Mouse (Mus musculus): ENCODE measurements around the gene Ripk3. TPM values are rescaled to one million over a fixed set of nuclear protein-coding genes. Genes with fewer than 3 reads are reported as not detected.

The Ripk3 gene
- polyA plus RNA-seq, 1 experiment = 11.0 TPM

- Histone ChIP-seq H3K9ac (ENCODE audit: low read depth, poor library complexity, severe bottlenecking) (peak overlapping the region; percentile 58; the same call in 1 of the 2 replicates), H3K4me1 (ENCODE audit: control insufficient read depth, insufficient read depth, low read length) (no peaks in the 10 kb centered on the region), H3K27me3 (ENCODE audit: control insufficient read depth, insufficient read depth, low read length, poor library complexity, severe bottlenecking) (no peaks in the 10 kb centered on the region)
Observed at GRCm38 (mm10) chr14:55747051-55747847, 41.4 kb downstream of the Ripk3 start.

DNA sequence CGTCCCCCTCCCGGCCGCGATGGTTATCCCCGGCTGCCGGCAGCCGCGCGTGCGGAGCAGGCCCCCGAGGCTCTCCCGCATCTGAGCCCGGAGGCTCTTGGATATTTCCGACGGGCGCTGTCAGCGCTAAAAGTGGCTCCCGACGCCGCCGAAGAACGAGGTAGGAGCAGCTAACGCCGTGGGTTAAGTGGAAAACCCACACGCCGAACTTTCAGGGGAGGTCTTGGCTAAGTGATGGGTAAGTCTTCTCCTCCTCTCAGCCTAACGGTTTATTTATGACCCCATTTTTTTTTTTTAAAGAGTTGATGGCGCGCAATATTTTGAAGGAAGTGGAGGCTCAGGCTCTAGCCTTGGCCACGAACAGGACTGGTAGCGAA, 42.8 kb downstream of the Ripk3 start:
- H3K27ac ChIP-seq (ENCODE audit: insufficient read depth, low read length) = no peak overlapping the region
- H3K27me3 ChIP-seq (ENCODE audit: control insufficient read depth, insufficient read depth, low read length, poor library complexity, severe bottlenecking) = no peaks in the 10 kb centered on the region
- H3K4me1 ChIP-seq (ENCODE audit: control insufficient read depth, insufficient read depth, low read length) = no peaks in the 10 kb centered on the region
- no peaks in the 10 kb centered on the region for H3K9me3 ChIP-seq (replicated peaks; ENCODE audit: control insufficient read depth, insufficient read depth, low read length, poor library complexity, severe bottlenecking)
- TF ChIP-seq EP300 (IDR thresholded peaks at IDR 0.05; ENCODE audit: insufficient read depth, low read depth, low read length) (no peak), POLR2A (IDR thresholded peaks at IDR 0.05; ENCODE audit: insufficient read depth, low read length) (no peak), CTCF (IDR thresholded peaks at IDR 0.05; ENCODE audit: low read depth, low read length) (no peak)
- H3K4me3 ChIP-seq (ENCODE audit: low read depth, low read length) = peak overlapping the region; percentile 91
- H3K9ac ChIP-seq (ENCODE audit: low read depth, poor library complexity, severe bottlenecking) = peak overlapping the region; percentile 58
- peaks cover 24% of the 10 kb centered on the region for H3K36me3 ChIP-seq (ENCODE audit: control insufficient read depth, insufficient read depth, low read length, poor library complexity, severe bottlenecking)

More at GRCm38 (mm10) chr14:55747051-55747847, 41.4 kb downstream of the Ripk3 start:
- no peaks in the 10 kb centered on the region for H3K9me3 ChIP-seq (replicated peaks; ENCODE audit: control insufficient read depth, insufficient read depth, low read length, poor library complexity, severe bottlenecking)
- H3K27ac ChIP-seq (ENCODE audit: insufficient read depth, low read length) = no peak overlapping the region
- no peak overlapping the region; the same call in 1 of the 2 replicates for H3K4me3 ChIP-seq (ENCODE audit: low read depth, low read length)
- TF ChIP-seq POLR2A (IDR thresholded peaks at IDR 0.05; ENCODE audit: insufficient read depth, low read length) (no peak), EP300 (IDR thresholded peaks at IDR 0.05; ENCODE audit: insufficient read depth, low read depth, low read length) (no peak), CTCF (IDR thresholded peaks at IDR 0.05; ENCODE audit: low read depth, low read length) (no peak)
- peaks cover 38% of the 10 kb centered on the region for H3K36me3 ChIP-seq (ENCODE audit: control insufficient read depth, insufficient read depth, low read length, poor library complexity, severe bottlenecking)

- Histone ChIP-seq H3K9ac (ENCODE audit: low read depth, poor library complexity, severe bottlenecking) (peak within 1 kb of the TSS; percentile 58), H3K27me3 (ENCODE audit: control insufficient read depth, insufficient read depth, low read length, poor library complexity, severe bottlenecking) (no peaks in the 10 kb centered on the region), H3K9me3 (replicated peaks; ENCODE audit: control insufficient read depth, insufficient read depth, low read length, poor library complexity, severe bottlenecking) (no peaks in the 10 kb centered on the region), H3K4me3 (ENCODE audit: low read depth, low read length) (peak within 1 kb of the TSS; percentile 91), H3K4me1 (ENCODE audit: control insufficient read depth, insufficient read depth, low read length) (no peaks in the 10 kb centered on the region), H3K27ac (ENCODE audit: insufficient read depth, low read length) (no peak within 1 kb of the TSS), H3K36me3 (ENCODE audit: control insufficient read depth, insufficient read depth, low read length, poor library complexity, severe bottlenecking) (peaks cover 19% of the 10 kb centered on the region)
- peak; percentile 39 for TF ChIP-seq POLR2A (IDR thresholded peaks at IDR 0.05; ENCODE audit: insufficient read depth, low read length)
- no peak for TF ChIP-seq CTCF (IDR thresholded peaks at IDR 0.05; ENCODE audit: low read depth, low read length)
Observed at GRCm38 (mm10) chr14:55745180-55745860, 43.3 kb downstream of the Ripk3 start, which contains the start of the genes Dhrs1 and Nop9. Gene Dhrs1 (minus strand): TSS chr14:55745690. Gene Nop9 (plus strand): TSS chr14:55745693.

DNA sequence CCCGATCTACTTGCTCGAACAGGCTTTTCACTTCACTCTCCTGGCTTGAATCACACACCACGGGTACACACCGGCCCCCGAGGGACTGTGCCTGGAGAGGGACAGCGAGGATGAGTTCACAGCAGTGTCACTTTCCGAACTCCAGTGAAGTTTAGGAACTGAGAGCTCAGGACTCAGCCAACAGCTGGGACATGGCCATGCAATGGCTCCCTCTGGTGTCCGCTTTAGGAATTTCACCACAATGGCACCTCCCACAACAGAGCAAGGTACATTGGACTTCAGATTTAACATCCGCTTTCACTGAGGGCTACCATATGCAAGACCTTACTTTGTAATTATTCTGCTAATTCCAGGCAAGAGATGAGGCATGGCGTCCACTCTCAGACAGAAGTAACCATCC, 45.0 kb downstream of the Ripk3 start:
- Histone ChIP-seq H3K9me3 (replicated peaks; ENCODE audit: control insufficient read depth, insufficient read depth, low read length, poor library complexity, severe bottlenecking) (no peaks in the 10 kb centered on the region), H3K27ac (ENCODE audit: insufficient read depth, low read length) (no peak overlapping the region), H3K4me1 (ENCODE audit: control insufficient read depth, insufficient read depth, low read length) (no peaks in the 10 kb centered on the region), H3K9ac (ENCODE audit: low read depth, poor library complexity, severe bottlenecking) (no peak overlapping the region), H3K4me3 (ENCODE audit: low read depth, low read length) (no peak overlapping the region), H3K27me3 (ENCODE audit: control insufficient read depth, insufficient read depth, low read length, poor library complexity, severe bottlenecking) (no peaks in the 10 kb centered on the region), H3K36me3 (ENCODE audit: control insufficient read depth, insufficient read depth, low read length, poor library complexity, severe bottlenecking) (peaks cover 9% of the 10 kb centered on the region; the same call in 1 of the 2 replicates)
- TF ChIP-seq EP300 (IDR thresholded peaks at IDR 0.05; ENCODE audit: insufficient read depth, low read depth, low read length) (no peak), CTCF (IDR thresholded peaks at IDR 0.05; ENCODE audit: low read depth, low read length) (peak; percentile 97)

GRCm38 (mm10) chr14:55737086-55737687, 51.5 kb downstream of the Ripk3 start:
- Histone ChIP-seq H3K27ac (ENCODE audit: insufficient read depth, low read length) (no peak overlapping the region), H3K9ac (ENCODE audit: low read depth, poor library complexity, severe bottlenecking) (no peak overlapping the region), H3K9me3 (replicated peaks; ENCODE audit: control insufficient read depth, insufficient read depth, low read length, poor library complexity, severe bottlenecking) (no peaks in the 10 kb centered on the region), H3K36me3 (ENCODE audit: control insufficient read depth, insufficient read depth, low read length, poor library complexity, severe bottlenecking) (no peaks in the 10 kb centered on the region; the same call in 1 of the 2 replicates), H3K4me1 (ENCODE audit: control insufficient read depth, insufficient read depth, low read length) (no peaks in the 10 kb centered on the region), H3K27me3 (ENCODE audit: control insufficient read depth, insufficient read depth, low read length, poor library complexity, severe bottlenecking) (no peaks in the 10 kb centered on the region), H3K4me3 (ENCODE audit: low read depth, low read length) (no peak overlapping the region)
- TF ChIP-seq POLR2A (IDR thresholded peaks at IDR 0.05; ENCODE audit: insufficient read depth, low read length) = no peak
- TF ChIP-seq EP300 (IDR thresholded peaks at IDR 0.05; ENCODE audit: insufficient read depth, low read depth, low read length) = no peak
- TF ChIP-seq CTCF (IDR thresholded peaks at IDR 0.05; ENCODE audit: low read depth, low read length) = no peak

All from ES-Bruce4 (cell line).